Mouse (Mus musculus): ENCODE measurements around the gene Spryd3. TPM values are rescaled to one million over a fixed set of nuclear protein-coding genes. Genes with fewer than 3 reads are reported as not detected.

Spryd3 gene
- total and polyA plus RNA-seq, 3 experiments: 29.3 to 35.4 TPM; not detected in 1

- TF ChIP-seq ETS1 (IDR thresholded peaks at IDR 0.05; ENCODE audit: low read depth, low read length) (no peak), POLR2A (IDR thresholded peaks at IDR 0.05; ENCODE audit: control insufficient read depth in 1 of 2, insufficient read depth in 1 of 2, low read depth in 1 of 2, low read length in 2 of 2, poor library complexity in 1 of 2) (no peak), MXI1 (IDR thresholded peaks at IDR 0.05; ENCODE audit: low read depth, low read length) (no peak), CHD2 (IDR thresholded peaks at IDR 0.05; ENCODE audit: low read length) (no peak), EP300 (IDR thresholded peaks at IDR 0.05; ENCODE audit: low read depth in 1 of 2, low read length in 2 of 2) (no peak)
Observed at GRCm38 (mm10) chr15:102094157-102094556, 41.9 kb downstream of the Spryd3 start (continued).

DNA sequence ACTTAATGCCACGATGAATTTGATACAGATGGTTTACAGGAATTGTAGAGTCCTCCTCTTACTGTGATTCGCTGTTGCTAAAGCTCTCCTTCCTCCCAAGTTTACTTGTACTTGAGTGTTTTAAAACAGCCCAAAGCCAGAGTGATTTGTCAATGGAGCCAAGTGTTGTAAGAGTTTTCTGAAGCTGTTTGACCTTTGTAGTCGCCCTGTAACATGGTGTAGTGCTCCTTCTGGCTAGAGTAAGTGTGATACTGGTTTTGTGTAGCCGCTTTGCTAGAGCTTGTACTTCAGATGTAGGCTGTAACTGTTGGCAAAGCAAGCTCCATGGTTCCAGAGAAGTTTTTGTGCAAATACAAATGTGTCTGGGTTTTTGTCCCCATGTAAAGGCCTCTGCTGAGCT is 43.8 kb downstream of the Spryd3 start:
- no peak for DNase-seq (ENCODE audit: low read depth, low spot score)
- Histone ChIP-seq H3K4me3 (ENCODE audit: control insufficient read depth in 1 of 2, insufficient read depth in 1 of 2, low read depth in 2 of 2, low read length in 2 of 2) (no peak overlapping the region), H3K79me2 (ENCODE audit: control insufficient read depth, insufficient read depth, low read length, poor library complexity) (peaks cover 5% of the 10 kb centered on the region; the same call in 1 of the 2 replicates), H3K27ac (ENCODE audit: control insufficient read depth, low read depth, low read length) (no peak overlapping the region), H3K36me3 (ENCODE audit: control insufficient read depth in 1 of 2, insufficient read depth in 2 of 2, low read length in 2 of 2) (peaks cover 19 to 72% of the 10 kb centered on the region in 2 experiments), H3K9me3 (replicated peaks; ENCODE audit: insufficient read depth, low read length) (no peaks in the 10 kb centered on the region), H3K4me1 (ENCODE audit: control insufficient read depth in 1 of 2, insufficient read depth in 2 of 2, low read length in 2 of 2) (no peaks in the 10 kb centered on the region), H3K27me3 (ENCODE audit: control insufficient read depth in 1 of 2, insufficient read depth in 2 of 2, low read length in 2 of 2) (no peaks in the 10 kb centered on the region), H3K9ac (ENCODE audit: control insufficient read depth, low read depth, low read length, poor library complexity, severe bottlenecking) (no peak overlapping the region)
- TF ChIP-seq POLR2AphosphoS5 (IDR thresholded peaks at IDR 0.05; ENCODE audit: borderline replicate concordance, low read depth, low read length) (no peak), NELFE (IDR thresholded peaks at IDR 0.05; ENCODE audit: low read depth, low read length) (no peak), RAD21 (IDR thresholded peaks at IDR 0.05; ENCODE audit: low read depth, low read length) (no peak), GATA1 (IDR thresholded peaks at IDR 0.05; ENCODE audit: low read depth, low read length) (no peak), ELF1 (IDR thresholded peaks at IDR 0.05; ENCODE audit: low read depth, low read length) (no peak), USF2 (IDR thresholded peaks at IDR 0.05; ENCODE audit: borderline replicate concordance in 1 of 2, insufficient read depth in 1 of 2, low read depth in 1 of 2, low read length in 2 of 2) (no peak), MAFK (IDR thresholded peaks at IDR 0.05; ENCODE audit: borderline replicate concordance, low read depth, low read length) (no peak), TAL1 (IDR thresholded peaks at IDR 0.05; ENCODE audit: low read length) (no peak), E2F4 (IDR thresholded peaks at IDR 0.05; ENCODE audit: borderline replicate concordance, low read depth, low read length) (no peak), ETS1 (IDR thresholded peaks at IDR 0.05; ENCODE audit: low read depth, low read length) (no peak), MAZ (IDR thresholded peaks at IDR 0.05; ENCODE audit: low read depth, low read length) (no peak), HCFC1 (IDR thresholded peaks at IDR 0.05; ENCODE audit: low read depth, low read length) (no peak), CTCF (IDR thresholded peaks at IDR 0.05 in 2 of 3, conservative IDR thresholded peaks at IDR 0.05 in 1 of 3; ENCODE audit: control insufficient read depth in 1 of 3, insufficient read depth in 1 of 3, low read depth in 2 of 3, low read length in 3 of 3, poor library complexity in 1 of 3, severe bottlenecking in 1 of 3) (no peak), NRF1 (IDR thresholded peaks at IDR 0.05; ENCODE audit: insufficient read depth, low read depth, low read length, poor library complexity, severe bottlenecking) (no peak), TCF12 (IDR thresholded peaks at IDR 0.05; ENCODE audit: low read depth, low read length) (no peak), ZNF384 (IDR thresholded peaks at IDR 0.05; ENCODE audit: low read depth, low read length) (no peak), JUND (IDR thresholded peaks at IDR 0.05; ENCODE audit: low read depth, low read length) (no peak), MYC (IDR thresholded peaks at IDR 0.05; ENCODE audit: low read depth, low read length) (no peak)
